Mouse (Mus musculus): ENCODE data around the gene Prm2.

DNA sequence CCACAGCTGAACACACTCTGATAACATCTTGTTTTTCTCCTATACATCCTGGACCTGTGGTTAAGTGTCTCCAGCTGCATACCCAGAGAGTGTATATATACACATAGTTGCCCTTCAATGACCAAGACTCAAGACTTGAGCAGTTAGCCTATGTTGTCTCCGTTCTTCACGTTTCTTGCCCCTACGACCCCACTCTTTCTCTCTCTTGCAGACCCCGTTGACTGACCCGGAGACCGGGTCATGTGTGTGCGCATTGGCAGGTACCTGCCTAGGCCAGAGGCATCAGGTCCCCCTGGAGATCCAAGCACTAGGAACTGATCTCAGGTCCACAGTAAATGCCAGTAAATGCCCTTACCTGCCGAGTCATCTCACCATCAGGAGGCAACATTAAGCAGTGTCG lies 31.3 kb upstream of the Prm2 start:
- TF ChIP-seq POLR2A (IDR thresholded peaks at IDR 0.05; ENCODE audit: borderline replicate concordance, extremely low read depth, low read depth, low read length) (no peak), CTCF (IDR thresholded peaks at IDR 0.05; ENCODE audit: insufficient read depth, low read length) (no peak)
